Mouse (Mus musculus) limb, embryonic 13.5 days (tissue): ENCODE results near the gene Rbfox3. TPM values are rescaled to one million over a fixed set of nuclear protein-coding genes. Genes with fewer than 3 reads are reported as not detected.

ENCODE experiments used
- ATAC-seq: fragments of 200-750 bp; cut with Nextera tagmentation; 2 replicates; pipeline ENCODE4 v1.8.0; 2017; ENCODE audit warnings: low read depth, moderate number of reproducible peaks, moderate TSS enrichment; ENCODE audit not compliant: low FRiP score
- H3K27ac ChIP-seq: fragments of 300-500 bp; sonication (generic); 2 replicates; pipeline ENCODE4 v1.5.1; 2015; ENCODE audit warnings: inconsistent platforms, mild to moderate bottlenecking, moderate library complexity
- H3K27me3 ChIP-seq: fragments of 300-500 bp; sonication (generic); 2 replicates; pipeline ENCODE4 v1.6.1; 2015; ENCODE audit warnings: mild to moderate bottlenecking, inconsistent platforms
- H3K36me3 ChIP-seq: fragments of 300-500 bp; sonication (generic); 2 replicates; pipeline ENCODE4 v1.6.1; 2015; ENCODE audit warnings: inconsistent platforms, mild to moderate bottlenecking, moderate library complexity
- H3K4me1 ChIP-seq: fragments of 300-500 bp; sonication (generic); 2 replicates; pipeline ENCODE4 v1.6.1; 2015; ENCODE audit warnings: inconsistent platforms
- H3K4me2 ChIP-seq: fragments of 300-500 bp; sonication (generic); replicated peaks from 2 replicates; pipeline ENCODE4 v1.6.1; 2015; ENCODE audit warnings: inconsistent platforms, mild to moderate bottlenecking, moderate library complexity
- H3K4me3 ChIP-seq: fragments of 300-500 bp; sonication (generic); 2 replicates; pipeline ENCODE4 v1.5.1; 2015; ENCODE audit warnings: moderate library complexity, mild to moderate bottlenecking, inconsistent platforms
- H3K9ac ChIP-seq: fragments of 300-500 bp; sonication (generic); 2 replicates; pipeline ENCODE4 v1.6.1; 2015; ENCODE audit warnings: mild to moderate bottlenecking, inconsistent platforms
- H3K9me3 ChIP-seq: fragments of 300-500 bp; sonication (generic); 2 replicates; pipeline ENCODE4 v1.6.1; 2016; ENCODE audit warnings: inconsistent platforms
- WGBS: fragments of 180-500 bp; shearing (Covaris S2); methylation state at CpG from one replicate; pipeline ENCODE4 v1.1.7; 2015; 5-methylcytosine and 5-hydroxymethylcytosine counted together
- polyA plus RNA-seq: library from polyadenylated mRNA; unstranded; fragments of >200 nt; fragmentation: Nextera tagmentation; extraction: Ambion mirVana; gene quantifications from 2 replicates; pipeline ENCODE4 v1.2.1, GENCODE M21; 2015

The Rbfox3 gene
- polyA plus RNA-seq, 1 experiment from 2014 or later: 0.93 TPM

DNA sequence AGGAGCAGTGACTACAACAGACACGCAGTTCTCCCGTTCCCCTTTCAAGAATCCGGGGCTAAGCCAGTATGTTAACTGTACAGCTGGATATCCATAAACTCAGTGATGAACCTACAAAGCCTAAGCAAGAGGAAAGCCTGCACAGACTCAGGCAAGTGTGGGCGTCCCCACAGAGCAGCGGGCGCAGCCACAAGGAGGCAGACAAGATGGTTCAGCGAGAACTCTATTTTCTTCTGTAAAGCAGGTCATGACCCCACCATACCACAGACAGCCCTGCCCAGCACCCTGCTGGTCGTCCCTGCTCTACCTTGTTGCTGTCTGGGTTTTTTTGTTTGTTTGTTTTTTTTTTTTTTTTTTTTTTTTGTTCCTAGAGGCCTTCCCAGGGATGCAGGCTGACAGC lies 353.2 kb downstream of the Rbfox3 start:
- 70% methylated on average over 8 of the region's 8 CpGs for WGBS
- peaks cover 33% of the 10 kb centered on the region for H3K27me3 ChIP-seq
- no peak overlapping the region for H3K9ac ChIP-seq
- ATAC-seq: no peak
- H3K4me1 ChIP-seq: no peaks in the 10 kb centered on the region
- no peak overlapping the region for H3K4me2 ChIP-seq
- H3K27ac ChIP-seq: no peak overlapping the region
- no peak overlapping the region for H3K4me3 ChIP-seq
- H3K9me3 ChIP-seq: no peaks in the 10 kb centered on the region
- H3K36me3 ChIP-seq: no peaks in the 10 kb centered on the region

GRCm38 (mm10) chr11:118555631-118556030 lies 355.8 kb downstream of the Rbfox3 start:
- WGBS: 60% methylated on average over 5 of the region's 5 CpGs
- ATAC-seq: no peak
- no peak overlapping the region for H3K9ac ChIP-seq

GRCm38 (mm10) chr11:118554542-118554941 lies 356.9 kb downstream of the Rbfox3 start:
- Histone ChIP-seq H3K4me3 (no peak overlapping the region), H3K36me3 (no peaks in the 10 kb centered on the region), H3K4me1 (peaks cover 5% of the 10 kb centered on the region), H3K9me3 (no peaks in the 10 kb centered on the region), H3K27me3 (peaks cover 37% of the 10 kb centered on the region), H3K9ac (no peak overlapping the region), H3K27ac (no peak overlapping the region), H3K4me2 (no peak overlapping the region)
- 1% methylated on average over 4 of the region's 4 CpGs for WGBS
- no peak for ATAC-seq

More at GRCm38 (mm10) chr11:118555631-118556030, 355.8 kb downstream of the Rbfox3 start:
- Histone ChIP-seq H3K9me3 (no peaks in the 10 kb centered on the region), H3K27me3 (peaks cover 30% of the 10 kb centered on the region), H3K4me1 (peaks cover 5% of the 10 kb centered on the region), H3K27ac (no peak overlapping the region), H3K36me3 (no peaks in the 10 kb centered on the region), H3K4me3 (no peak overlapping the region), H3K4me2 (no peak overlapping the region)

DNA sequence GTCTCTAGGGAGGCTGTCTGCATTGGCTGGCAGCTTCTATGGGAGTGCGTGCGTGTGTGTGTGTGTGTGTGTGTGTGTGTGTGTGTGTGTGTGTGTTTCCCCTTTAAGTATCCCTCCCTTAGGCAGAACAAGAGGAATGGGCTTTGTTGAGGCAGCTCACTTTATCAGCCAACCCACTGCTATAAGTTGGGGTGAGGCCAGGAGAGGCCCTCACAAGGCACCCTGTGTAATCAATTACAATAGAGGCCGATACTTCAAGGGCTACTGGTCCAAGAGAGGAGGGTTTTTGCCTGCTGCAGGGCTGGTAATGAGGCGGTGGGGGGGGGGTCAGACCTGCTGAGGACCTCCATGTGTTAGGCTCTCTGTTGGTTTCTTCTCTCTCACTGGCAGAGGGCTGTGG lies 357.5 kb downstream of the Rbfox3 start:
- H3K4me2 ChIP-seq: no peak overlapping the region
- H3K9me3 ChIP-seq: no peaks in the 10 kb centered on the region
- peaks cover 41% of the 10 kb centered on the region for H3K27me3 ChIP-seq
- H3K4me3 ChIP-seq: no peak overlapping the region
- peaks cover 5% of the 10 kb centered on the region for H3K4me1 ChIP-seq
- H3K36me3 ChIP-seq: no peaks in the 10 kb centered on the region
- H3K9ac ChIP-seq: no peak overlapping the region
- H3K27ac ChIP-seq: no peak overlapping the region
- ATAC-seq: no peak
- WGBS: 43% methylated on average over 4 of the region's 4 CpGs

GRCm38 (mm10) chr11:118553001-118553400 lies 358.4 kb downstream of the Rbfox3 start:
- Histone ChIP-seq H3K27ac (no peak overlapping the region), H3K9ac (no peak overlapping the region), H3K4me2 (no peak overlapping the region), H3K27me3 (peaks cover 41% of the 10 kb centered on the region), H3K4me1 (peaks cover 5% of the 10 kb centered on the region), H3K36me3 (no peaks in the 10 kb centered on the region), H3K9me3 (no peaks in the 10 kb centered on the region), H3K4me3 (no peak overlapping the region)
- WGBS: 38% methylated on average over 6 of the region's 6 CpGs
- ATAC-seq: no peak

DNA sequence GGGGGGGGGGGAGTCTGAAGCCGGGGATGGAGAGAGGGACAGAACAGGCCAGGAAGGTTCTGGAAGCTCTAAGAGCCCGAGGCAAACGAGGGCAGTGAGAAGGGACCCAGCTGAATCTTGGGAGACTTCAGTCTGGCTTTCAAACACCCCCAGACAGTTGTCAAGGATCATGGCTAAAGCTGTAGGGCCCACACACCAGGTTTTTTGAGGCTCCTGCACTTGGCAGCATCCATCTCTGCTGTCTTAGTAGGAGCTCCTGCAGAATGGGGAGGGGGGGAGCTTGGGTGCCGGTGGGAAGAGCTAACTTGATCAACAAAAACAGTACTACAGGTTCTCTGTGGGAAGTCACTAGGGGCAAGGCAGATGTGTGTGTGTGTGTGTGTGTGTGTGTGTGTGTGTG lies 358.9 kb downstream of the Rbfox3 start:
- H3K4me1 ChIP-seq: peaks cover 5% of the 10 kb centered on the region
- no peak for ATAC-seq
- H3K4me2 ChIP-seq: no peak overlapping the region
- H3K27ac ChIP-seq: no peak overlapping the region
- H3K9me3 ChIP-seq: no peaks in the 10 kb centered on the region
- H3K36me3 ChIP-seq: no peaks in the 10 kb centered on the region
- H3K9ac ChIP-seq: no peak overlapping the region
- 79% methylated on average over 4 of the region's 4 CpGs for WGBS
- H3K4me3 ChIP-seq: no peak overlapping the region
- H3K27me3 ChIP-seq: peaks cover 41% of the 10 kb centered on the region

GRCm38 (mm10) chr11:118551705-118552104 lies 359.7 kb downstream of the Rbfox3 start:
- ATAC-seq: no peak
- Histone ChIP-seq H3K27ac (no peak overlapping the region), H3K27me3 (peaks cover 41% of the 10 kb centered on the region), H3K36me3 (no peaks in the 10 kb centered on the region), H3K4me1 (peaks cover 5% of the 10 kb centered on the region), H3K4me3 (no peak overlapping the region), H3K9me3 (no peaks in the 10 kb centered on the region), H3K4me2 (no peak overlapping the region), H3K9ac (no peak overlapping the region)
- WGBS: 60% methylated on average over 3 of the region's 3 CpGs

DNA sequence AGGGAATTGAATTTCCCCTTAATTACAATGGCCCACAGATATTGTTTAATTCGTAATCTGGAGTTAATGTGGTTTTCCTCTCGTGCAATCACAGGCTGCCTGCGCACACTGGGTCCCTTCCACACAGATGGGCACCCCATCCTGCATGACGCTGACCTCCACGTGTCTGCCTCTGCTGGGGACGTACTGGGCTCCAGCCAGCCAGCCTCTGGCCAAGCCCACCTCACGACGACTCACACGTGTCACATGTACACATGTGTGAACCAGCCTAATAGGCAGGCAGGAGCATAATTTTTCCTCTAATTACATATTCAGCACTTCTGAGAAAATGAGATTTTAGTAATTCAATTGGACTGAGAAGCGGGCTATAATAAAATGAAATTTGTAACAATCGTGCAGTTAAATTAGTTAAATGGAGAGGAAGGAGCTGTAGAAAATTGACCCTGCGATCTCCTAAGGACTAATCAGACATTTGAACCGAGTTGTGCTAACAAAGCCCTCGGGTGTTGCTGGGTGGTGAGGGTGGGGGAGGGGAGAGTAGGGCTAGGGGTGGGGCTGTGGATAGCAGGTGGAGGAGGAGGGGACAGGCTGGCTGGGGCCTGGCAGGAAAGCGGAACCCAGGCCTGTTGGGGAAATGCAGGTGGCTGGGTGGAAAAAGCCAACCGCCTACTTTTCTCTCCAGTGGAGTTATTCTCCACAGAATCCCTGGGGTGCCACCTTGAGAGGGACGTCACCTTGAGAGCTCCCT lies 360.4 kb downstream of the Rbfox3 start:
- peaks cover 41% of the 10 kb centered on the region for H3K27me3 ChIP-seq
- ATAC-seq: no peak
- no peak overlapping the region for H3K4me2 ChIP-seq
- no peak overlapping the region for H3K9ac ChIP-seq
- no peak overlapping the region for H3K27ac ChIP-seq
- H3K4me1 ChIP-seq: peaks cover 5% of the 10 kb centered on the region
- 29% methylated on average over 17 of the region's 17 CpGs for WGBS
- no peaks in the 10 kb centered on the region for H3K36me3 ChIP-seq
- H3K9me3 ChIP-seq: no peaks in the 10 kb centered on the region
- H3K4me3 ChIP-seq: no peak overlapping the region

DNA sequence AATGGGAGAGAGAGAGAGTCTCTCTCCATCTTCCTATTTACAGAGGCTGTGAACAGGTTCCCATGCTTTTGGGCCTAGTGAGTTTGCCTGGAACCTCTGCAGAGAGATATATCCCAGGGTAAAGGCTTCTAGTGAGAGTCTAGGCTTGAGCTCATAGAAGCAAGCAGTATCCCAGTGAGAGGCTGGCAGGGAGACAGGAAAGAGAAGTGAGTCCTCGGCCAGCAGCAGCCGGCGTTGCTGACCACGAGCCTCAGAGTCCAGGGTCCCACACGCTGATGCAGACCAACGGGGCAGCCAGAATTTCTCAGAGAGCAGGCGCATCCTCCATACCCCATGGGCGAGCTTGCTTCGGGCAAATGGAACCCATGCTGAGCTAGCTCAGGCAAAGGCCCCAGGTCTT lies 363.2 kb downstream of the Rbfox3 start:
- Histone ChIP-seq H3K4me3 (no peak overlapping the region), H3K9ac (no peak overlapping the region), H3K4me2 (no peak overlapping the region), H3K27me3 (peaks cover 23% of the 10 kb centered on the region), H3K9me3 (no peaks in the 10 kb centered on the region), H3K4me1 (peaks cover 5% of the 10 kb centered on the region), H3K36me3 (no peaks in the 10 kb centered on the region), H3K27ac (no peak overlapping the region)
- WGBS: 91% methylated on average over 9 of the region's 9 CpGs
- no peak for ATAC-seq

DNA sequence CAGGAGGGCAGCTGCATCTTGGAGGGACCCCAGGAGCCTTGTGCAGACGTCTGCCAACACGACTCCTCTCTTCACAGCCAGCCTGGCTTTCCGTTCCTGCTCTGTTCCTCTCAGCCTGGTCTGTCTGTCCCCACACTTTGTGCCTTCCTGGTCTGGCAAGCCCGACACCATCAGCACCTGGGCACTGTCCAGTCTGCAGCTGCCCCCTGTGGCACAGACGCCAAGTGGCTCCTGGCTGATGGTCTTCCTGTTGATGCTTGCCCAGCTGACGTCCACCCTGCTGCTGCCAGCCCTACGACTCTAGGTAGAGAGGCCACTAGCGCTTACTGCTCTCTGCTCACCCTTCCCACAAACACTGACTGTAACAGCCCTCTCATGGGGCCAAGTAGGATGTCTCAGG lies 365.1 kb downstream of the Rbfox3 start:
- ATAC-seq: no peak
- Histone ChIP-seq H3K4me2 (no peak overlapping the region), H3K27ac (no peak overlapping the region), H3K27me3 (peaks cover 23% of the 10 kb centered on the region), H3K9ac (no peak overlapping the region), H3K9me3 (no peaks in the 10 kb centered on the region), H3K4me1 (peaks cover 2% of the 10 kb centered on the region), H3K4me3 (no peak overlapping the region), H3K36me3 (no peaks in the 10 kb centered on the region)
- 67% methylated on average over 8 of the region's 8 CpGs for WGBS

- H3K4me2 ChIP-seq: no peak overlapping the region
- H3K36me3 ChIP-seq: no peaks in the 10 kb centered on the region
- no peak overlapping the region for H3K9ac ChIP-seq
- H3K4me3 ChIP-seq: no peak overlapping the region
- no peaks in the 10 kb centered on the region for H3K9me3 ChIP-seq
- H3K27ac ChIP-seq: no peak overlapping the region
- ATAC-seq: no peak
- WGBS: 9% methylated on average over 4 of the region's 4 CpGs
- no peaks in the 10 kb centered on the region for H3K4me1 ChIP-seq
- H3K27me3 ChIP-seq: peaks cover 18% of the 10 kb centered on the region; the same call in 1 of the 2 replicates
Measured at GRCm38 (mm10) chr11:118545690-118546089, 365.7 kb downstream of the Rbfox3 start.

DNA sequence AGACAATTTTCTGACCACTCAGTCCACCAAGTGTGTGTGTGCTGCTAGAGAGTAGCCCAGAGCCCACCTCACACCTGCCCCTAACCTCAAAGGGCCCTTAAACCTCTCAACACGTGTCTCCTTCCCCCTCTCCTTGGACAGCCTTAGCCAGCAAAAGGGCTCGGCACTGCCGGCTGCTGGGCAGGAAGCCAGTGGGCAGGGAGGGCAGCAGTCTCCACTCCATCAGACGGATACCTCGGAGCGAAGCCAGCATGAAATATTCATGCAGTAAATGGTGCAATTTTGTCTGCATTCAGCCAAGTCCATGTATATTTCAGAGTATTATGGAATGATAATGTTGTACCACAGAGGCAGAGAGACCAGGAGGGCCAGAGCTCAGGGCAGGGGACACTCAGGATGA lies 366.8 kb downstream of the Rbfox3 start:
- Histone ChIP-seq H3K9ac (no peak overlapping the region), H3K4me2 (no peak overlapping the region), H3K36me3 (no peaks in the 10 kb centered on the region), H3K9me3 (no peaks in the 10 kb centered on the region), H3K27me3 (peaks cover 10% of the 10 kb centered on the region; the same call in 1 of the 2 replicates), H3K27ac (no peak overlapping the region), H3K4me3 (no peak overlapping the region), H3K4me1 (no peaks in the 10 kb centered on the region)
- WGBS: 73% methylated on average over 6 of the region's 6 CpGs
- no peak for ATAC-seq

DNA sequence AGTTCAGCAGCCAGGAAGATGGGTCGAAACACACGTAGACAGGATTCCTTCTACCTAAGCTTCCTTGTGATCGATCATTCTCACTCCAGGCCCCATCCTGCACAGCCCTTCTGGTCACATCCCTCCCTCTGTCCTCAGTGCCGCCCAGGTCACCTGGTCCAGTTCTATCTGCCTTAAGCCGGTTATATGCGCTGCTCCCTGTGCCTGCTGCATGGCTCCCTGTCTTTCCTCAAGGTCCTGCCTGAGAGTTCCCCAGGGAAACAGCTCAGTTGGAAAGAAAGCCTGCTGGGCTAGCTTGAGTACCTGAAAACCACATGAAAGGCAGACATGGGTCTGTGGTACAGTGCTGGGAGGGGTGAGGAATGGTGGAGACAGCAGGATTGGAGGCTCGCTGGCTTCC lies 368.5 kb downstream of the Rbfox3 start:
- Histone ChIP-seq H3K4me2 (no peak overlapping the region), H3K27me3 (peaks cover 6% of the 10 kb centered on the region; the same call in 1 of the 2 replicates), H3K9me3 (no peaks in the 10 kb centered on the region), H3K9ac (no peak overlapping the region), H3K36me3 (no peaks in the 10 kb centered on the region), H3K27ac (no peak overlapping the region), H3K4me3 (no peak overlapping the region), H3K4me1 (no peaks in the 10 kb centered on the region)
- no peak for ATAC-seq
- 66% methylated on average over 7 of the region's 7 CpGs for WGBS
